Mouse (Mus musculus): ENCODE measurements around the gene Gm3173.
"Not testable (repeated sequence)": the region's sequence is repeated elsewhere in the genome, so short reads cannot be mapped to it uniquely, and the experiment has no call there.

The Gm3173 gene

DNA sequence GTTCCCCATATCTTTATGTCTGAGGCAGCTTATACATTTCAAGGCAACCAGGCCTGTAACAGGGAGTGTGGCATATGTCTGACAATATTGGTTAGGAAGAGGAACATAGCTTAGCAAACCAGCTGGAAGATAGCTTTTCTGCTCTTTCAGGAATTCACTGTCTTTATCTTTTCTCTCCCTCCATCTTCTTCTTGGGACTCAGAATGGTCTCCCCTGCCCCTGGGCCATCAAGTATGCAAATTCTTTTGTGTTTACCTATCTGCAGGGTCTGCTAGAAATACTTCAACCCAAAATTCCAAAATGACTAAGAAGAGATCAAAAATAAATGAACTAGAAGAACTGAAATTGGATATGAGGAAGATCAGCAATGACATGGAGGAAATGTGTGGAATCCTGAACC, at the start of gene Gm3173:
Gene Gm3173, plus strand, starts transcription at position 301 of the 400 bp plus-strand sequence.
- DNase-seq (ENCODE audit: low spot score in 2 of 2) = not testable (repeated sequence)

DNA sequence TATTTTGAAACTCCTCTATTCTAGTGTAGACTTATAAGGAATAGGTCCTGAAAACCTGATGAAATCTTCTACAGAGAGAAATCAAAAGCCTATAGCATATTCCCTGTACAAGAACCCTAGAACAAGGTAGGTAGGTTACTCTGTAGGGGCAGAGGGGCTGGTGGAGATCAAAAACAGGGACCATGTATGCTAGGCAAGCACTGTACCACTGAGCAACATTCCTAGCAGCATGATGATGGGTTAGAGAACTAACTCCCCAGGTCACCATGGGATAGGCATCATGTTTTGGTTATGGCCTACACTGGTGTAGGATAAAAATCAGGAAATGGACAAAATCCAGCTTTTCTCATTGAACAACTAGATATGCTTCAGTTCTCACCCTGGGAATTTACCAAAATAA, 45.2 kb upstream of the Gm3173 start:
- peak in 1 of 2 experiments; percentile 59 for DNase-seq (ENCODE audit: low spot score in 2 of 2)

DNA sequence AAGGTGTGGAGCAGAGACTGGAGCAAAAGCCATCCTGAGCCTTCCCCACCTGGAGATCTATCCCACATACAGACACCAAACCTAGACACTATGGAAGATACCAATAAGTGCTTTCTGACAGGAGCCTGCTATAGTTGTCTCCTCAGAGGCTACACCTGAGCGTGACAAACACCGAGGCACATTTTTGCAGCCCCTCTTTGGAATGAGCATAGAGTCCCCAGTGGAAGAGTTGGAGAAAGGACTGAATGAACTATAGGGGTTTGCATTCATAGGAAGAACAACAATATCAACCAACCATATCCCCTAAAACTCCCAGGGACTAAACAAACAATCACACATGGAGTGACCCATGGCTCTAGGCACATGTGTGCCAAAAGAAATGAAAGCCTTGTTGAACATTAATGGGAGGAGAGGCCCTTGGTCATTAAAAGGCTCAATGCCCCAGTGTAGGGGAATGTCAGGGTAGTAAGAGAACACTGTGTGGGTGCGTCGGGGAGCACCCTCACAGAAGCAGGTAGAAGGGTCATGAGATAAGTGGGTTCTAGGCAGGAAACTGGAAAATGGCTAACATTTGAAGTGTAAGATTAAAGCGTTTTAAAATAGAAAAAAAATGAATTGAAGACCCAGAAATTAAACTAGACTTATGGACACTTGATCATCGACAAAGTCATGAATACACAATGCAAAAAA, 37.8 kb upstream of the Gm3173 start:
- peak in 1 of 2 experiments; percentile 58 for DNase-seq (ENCODE audit: low spot score in 2 of 2)

DNA sequence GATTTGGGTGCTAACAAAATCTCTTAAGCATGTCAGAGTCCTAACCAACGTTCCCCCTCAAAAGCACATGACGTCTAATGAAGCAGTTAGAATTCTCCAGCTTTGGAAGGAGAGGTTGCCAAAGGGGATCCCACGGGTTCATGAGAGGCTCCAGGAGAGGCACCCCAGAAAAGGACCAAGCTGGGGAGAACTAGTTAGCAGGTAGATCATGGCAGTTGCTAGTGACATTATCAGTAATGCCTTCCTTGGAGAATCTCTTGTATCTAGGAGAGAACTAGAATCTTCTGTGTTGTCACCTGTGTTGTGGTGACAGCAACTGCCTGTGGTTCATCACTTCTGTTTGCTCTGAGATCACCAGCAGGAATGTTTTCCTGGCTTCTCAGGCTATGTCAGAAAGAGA, 33.6 kb upstream of the Gm3173 start, which contains the start of gene Gm3159:
Gene Gm3159, plus strand, starts transcription at position 301 of the 400 bp plus-strand sequence.
- DNase-seq (ENCODE audit: low spot score in 2 of 2) = not testable (repeated sequence)

DNA sequence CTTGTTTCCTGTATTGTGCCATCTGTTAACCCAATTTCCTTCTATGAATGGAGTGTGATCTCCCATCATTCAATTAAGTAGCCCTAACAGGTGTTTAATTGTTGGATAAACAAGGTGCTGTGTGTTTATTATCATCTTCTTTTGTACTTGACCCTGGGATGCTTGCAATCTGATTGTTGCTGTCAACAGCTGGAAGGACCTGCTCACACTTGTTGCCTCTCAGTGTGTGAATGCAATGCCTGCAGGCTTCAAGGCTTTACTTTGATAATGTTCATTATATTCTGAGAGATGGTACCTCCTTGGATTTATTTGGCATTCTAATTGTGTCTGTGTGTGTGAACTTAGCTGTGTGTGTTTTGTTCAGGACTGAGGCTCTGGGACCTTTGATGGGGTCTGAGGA, 32.2 kb upstream of the Gm3173 start:
- peak in 1 of 2 experiments; percentile 56 for DNase-seq (ENCODE audit: low spot score in 2 of 2)

DNA sequence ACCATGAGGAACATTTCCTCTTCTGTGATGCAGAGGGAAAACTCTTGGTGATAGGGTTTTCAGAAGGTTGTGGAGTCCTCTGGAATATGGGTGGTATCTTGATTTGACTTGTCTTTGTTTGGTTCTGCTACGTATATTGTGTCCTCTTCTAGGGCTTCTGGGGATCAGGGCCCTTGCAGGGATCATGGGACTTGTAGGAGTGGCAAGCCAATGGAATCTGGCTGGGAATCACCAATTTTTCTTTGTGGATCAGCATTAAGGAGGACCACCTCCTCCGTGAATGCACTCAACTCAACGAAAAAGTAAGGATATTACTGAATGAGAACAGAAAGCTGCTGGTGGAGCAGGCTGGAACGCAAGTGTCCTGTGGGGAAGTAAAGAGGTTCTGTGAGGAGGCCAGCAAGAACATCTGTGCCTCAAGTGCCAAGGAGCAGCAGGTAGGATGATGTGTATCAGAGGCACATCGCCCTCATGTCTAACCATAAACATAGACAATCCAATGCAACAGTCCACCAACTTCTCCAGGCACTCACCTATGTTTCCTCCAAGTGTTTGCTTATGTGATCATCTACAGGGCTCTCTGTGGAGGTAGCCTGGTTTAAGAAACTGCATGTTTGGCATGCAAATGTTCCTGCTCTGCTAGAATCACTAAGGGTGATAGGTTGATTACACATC, 30.5 kb upstream of the Gm3173 start:
- DNase-seq (ENCODE audit: low spot score in 2 of 2) = peak in 1 of 2 experiments; percentile 72

DNA sequence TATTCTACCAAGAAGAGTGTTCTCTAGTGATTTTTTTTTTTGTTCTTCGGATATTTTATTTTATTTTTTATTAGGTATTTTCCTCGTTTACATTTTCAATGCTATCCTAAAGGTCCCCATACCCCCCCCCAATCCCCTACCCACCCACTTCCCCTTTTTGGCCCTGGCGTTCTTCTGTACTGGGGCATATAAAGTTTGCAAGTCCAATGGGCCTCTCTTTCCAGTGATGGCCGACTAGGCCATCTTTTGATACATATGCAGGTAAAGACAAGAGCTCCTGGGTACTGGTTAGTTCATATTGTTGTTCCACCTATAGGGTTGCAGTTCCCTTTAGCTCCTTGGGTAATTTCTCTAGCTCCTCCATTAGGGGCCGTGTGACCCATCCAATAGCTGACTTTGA, 29.5 kb upstream of the Gm3173 start:
- peak in 1 of 2 experiments; percentile 52 for DNase-seq (ENCODE audit: low spot score in 2 of 2)

DNA sequence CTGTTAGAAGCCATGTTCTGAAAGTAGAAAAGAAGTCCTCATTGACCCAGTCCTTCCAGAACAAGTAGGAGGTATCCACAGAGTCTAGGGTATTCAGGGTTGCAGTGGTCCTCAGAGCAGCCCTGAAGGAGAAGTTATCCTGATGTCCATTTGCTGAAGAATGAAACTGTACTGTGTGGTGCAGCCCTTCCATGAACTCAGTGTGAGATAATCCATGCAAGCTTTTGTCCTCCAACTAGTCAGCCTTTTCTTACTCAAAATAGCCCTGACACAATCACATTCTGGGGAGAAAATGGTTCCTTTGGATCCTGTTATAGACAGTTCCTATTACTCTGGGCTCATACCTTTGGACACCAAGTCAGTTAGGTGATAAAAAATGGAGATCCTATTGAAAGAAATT, 27.0 kb upstream of the Gm3173 start:
- peak in 1 of 2 experiments; percentile 56 for DNase-seq (ENCODE audit: low spot score in 2 of 2)

DNA sequence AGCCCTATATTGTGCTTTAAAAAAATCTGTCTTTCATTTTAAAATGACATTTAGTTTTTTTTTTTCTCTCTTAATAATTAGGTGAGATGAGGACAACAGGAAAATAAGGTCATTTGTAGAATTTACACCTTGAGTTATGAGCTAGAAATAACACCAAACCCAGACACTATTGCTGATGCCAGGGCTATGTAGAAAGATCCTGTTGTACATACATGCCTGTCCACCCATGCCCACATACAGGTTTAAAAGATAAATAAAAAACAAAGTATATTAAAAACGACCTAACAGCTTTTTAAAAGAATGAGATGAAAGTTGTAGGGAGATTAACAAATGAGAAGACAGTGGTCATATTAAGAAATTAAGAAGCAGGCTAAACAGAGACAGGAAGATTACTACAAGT, 20.9 kb upstream of the Gm3173 start:
- peak in 1 of 2 experiments; percentile 51 for DNase-seq (ENCODE audit: low spot score in 2 of 2)

DNA sequence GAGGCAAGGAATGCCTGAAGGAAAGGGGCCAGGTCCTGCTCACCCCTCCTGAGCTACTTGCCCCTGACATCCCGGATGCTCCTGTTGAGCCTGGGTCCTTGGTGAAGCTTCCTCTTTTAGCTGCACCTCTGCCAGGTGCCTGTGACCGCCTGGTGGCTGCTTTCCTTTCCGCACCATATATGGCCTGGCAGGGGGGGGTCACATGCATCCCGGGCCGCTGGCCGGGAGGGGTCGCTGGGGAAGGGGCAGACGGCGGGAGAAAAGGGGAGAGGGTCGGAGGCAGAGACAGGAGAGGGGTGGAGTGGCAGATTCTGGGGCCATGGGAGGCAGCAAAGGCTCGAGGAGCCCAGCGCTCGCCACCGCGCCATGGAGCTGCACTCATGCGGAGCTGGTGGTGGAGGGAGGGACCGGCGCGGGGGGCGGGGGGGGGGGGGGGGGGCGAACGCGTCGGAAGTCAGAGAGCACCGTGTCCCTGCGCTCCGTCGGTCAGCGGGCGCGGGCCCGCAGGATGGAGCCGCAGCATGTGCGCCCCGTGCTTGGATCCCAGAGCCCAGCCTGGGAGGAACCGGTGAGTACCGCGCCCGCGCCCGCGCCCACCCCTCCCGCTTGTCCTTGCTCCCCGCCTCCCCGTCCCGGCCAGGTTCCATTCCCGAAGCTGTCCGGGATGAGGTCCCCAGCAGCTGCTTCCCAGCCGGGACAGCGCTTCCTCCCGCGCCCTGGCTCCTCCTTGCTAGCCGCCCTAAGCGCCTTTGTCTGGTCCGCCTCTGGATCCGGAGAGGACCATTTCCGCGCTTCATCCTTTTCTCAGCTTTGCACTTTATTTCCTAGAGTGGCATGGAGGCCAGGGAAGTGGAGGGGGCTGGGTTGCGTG, 15.6 kb upstream of the Gm3173 start, which contains the start of gene Gm3164:
Gene Gm3164, plus strand, starts transcription at position 484 of the 871 bp plus-strand sequence.
- peak in 1 of 2 experiments; percentile 60 for DNase-seq (ENCODE audit: low spot score in 2 of 2)

DNA sequence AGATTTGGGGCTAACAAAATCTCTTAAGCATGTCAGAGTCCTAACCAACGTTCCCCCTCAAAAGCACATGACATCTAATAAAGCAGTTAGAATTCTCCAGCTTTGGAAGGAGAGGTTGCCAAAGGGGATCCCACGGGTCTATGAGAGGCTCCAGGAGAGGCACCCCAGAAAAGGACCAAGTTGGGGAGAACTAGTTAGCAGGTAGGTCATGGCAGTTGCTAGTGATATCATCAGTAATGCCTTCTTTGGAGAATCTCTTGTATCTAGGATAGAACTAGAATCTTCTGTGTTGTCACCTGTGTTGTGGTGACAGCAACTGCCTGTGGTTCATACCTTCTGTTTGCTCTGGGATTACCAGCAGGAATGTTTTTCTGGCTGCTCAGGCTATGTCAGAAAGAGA, 50.7 kb downstream of the Gm3173 start, which contains the start of gene Gm3182:
Gene Gm3182, plus strand, starts transcription at position 301 of the 400 bp plus-strand sequence.
- not testable (repeated sequence) for DNase-seq (ENCODE audit: low spot score in 2 of 2)

DNA sequence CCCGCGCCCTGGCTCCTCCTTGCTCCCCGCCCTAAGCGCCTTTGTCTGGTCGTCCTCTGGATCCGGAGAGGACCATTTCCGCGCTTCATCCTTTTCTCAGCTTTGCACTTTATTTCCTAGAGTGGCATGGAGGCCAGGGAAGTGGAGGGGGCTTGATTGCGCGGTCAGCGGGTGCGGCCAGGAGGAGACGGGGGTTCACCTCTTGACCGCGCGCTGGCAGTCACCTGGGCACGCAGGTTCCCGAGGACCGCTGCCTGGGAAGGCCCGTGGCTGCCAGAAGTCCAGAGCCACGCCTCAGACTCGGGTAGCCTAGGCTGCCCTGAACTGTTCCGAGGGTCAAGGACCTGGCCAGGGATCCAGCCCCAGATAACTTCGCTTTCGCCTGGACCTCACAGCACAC, 68.6 kb downstream of the Gm3173 start:
- not testable (repeated sequence) for DNase-seq (ENCODE audit: low spot score in 2 of 2)

DNA sequence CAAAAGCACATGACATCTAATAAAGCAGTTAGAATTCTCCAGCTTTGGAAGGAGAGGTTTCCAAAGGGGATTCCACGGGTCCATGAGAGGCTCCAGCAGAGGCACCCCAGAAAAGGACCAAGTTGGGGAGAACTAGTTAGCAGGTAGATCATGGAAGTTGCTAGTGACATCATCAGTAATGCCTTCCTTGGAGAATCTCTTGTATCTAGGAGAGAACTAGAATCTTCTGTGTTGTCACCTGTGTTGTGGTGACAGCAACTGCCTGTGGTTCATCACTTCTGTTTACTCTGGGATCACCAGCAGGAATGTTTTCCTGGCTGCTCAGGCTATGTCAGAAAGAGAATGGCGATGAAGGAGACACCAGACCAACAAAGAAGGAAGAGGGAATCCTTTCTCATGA, 124.3 kb downstream of the Gm3173 start, which contains the start of gene Gm3047:
Gene Gm3047, plus strand, starts transcription at position 301 of the 400 bp plus-strand sequence.
- DNase-seq (ENCODE audit: low spot score in 2 of 2) = not testable (repeated sequence)
